Mouse (Mus musculus) left cerebral cortex, postnatal 25 days (tissue): Measurements from ENCODE around the gene Cfap157. TPM values are rescaled to one million over a fixed set of nuclear protein-coding genes. Genes with fewer than 3 reads are reported as not detected.

Source experiments
- DNase-seq, 2 experiments: peaks; one replicate each; pipeline ENCODE4 v3.0.0; 2022; ENCODE audit warnings: low spot score in 2 of 2, mixed read lengths in 1 of 2
- intact Hi-C: fragments of 180-260 bp; cut with DNase I; formaldehyde crosslinking; loops from one replicate; pipeline ENCODE4 v1.15.1; 2025
- total RNA-seq, 2 experiments: library from RNA; stranded (reverse); gene quantifications; 2 replicates each; pipeline ENCODE4 v1.2.3; 2021

The Cfap157 gene
- total RNA-seq, 2 experiments from 2014 or later = 0.62 TPM; not detected in 1

- intact Hi-C loops = no loop called here
- peak in 1 of 2 experiments; percentile 24 for DNase-seq
Measured at GRCm38 (mm10) chr2:32791297-32791696, 7.1 kb upstream of the Cfap157 start.

DNA sequence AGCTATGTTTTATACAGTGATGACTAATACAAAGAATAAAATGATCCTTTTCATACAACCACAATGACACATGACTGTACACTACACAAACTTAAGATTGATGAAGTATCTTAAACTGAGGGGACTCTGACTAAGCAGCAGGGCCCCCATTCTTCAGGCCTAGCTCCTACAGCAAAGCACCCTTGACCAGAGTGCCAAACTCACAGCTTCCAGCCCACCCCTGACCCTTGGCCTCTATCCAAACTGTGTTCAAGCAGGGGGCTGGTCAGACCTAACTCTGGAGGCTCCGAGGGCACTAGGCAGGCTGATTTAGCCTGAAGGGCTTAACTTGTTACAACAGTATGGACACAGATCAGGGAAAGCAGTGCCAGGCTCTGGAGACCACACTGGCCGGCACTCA, 4.4 kb upstream of the Cfap157 start:
- intact Hi-C loops = no loop called here

GRCm38 (mm10) chr2:32787176-32787575, 2.9 kb upstream of the Cfap157 start:
- peak in 1 of 2 experiments; percentile 40 for DNase-seq

More for the DNA sequence above, 4.4 kb upstream of the Cfap157 start:
- DNase-seq = no peak

GRCm38 (mm10) chr2:32781710-32782109, 2.5 kb downstream of the Cfap157 start:
- intact Hi-C loops = loop anchor here (5.0 kb wide), 1 partner anchor 146 kb away; no protein-coding TSS in a partner anchor
- no peak for DNase-seq

More at GRCm38 (mm10) chr2:32787176-32787575, 2.9 kb upstream of the Cfap157 start:
- intact Hi-C loops = no loop called here

GRCm38 (mm10) chr2:32779714-32780113, 4.5 kb downstream of the Cfap157 start:
- DNase-seq = no peak
- intact Hi-C loops = loop anchor here (1.0 to 5.0 kb wide), 2 partner anchors 75 to 148 kb away; no protein-coding TSS in a partner anchor

DNA sequence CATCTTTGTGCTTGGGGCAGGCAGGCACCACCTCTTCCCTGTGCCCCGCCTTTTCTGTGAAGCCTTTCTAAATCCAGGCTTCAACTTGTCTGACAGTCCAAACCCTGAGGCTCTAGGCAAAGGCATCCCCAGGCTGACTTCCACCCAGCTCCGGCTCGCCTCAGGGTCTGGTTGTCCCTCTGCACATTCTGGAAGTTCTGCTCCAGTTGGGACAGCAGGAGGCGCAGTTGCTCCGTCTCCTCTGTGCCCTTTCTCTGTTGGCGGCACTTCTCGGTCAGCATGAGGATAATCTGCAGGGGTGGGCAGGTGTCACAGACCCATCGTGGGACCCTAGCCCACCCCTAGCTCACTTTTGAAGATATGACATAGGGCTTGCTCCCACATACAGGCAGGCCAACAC, 5.1 kb downstream of the Cfap157 start:
- intact Hi-C loops = loop anchor here (1.0 kb wide), 1 partner anchor 75 kb away; no protein-coding TSS in a partner anchor

DNA sequence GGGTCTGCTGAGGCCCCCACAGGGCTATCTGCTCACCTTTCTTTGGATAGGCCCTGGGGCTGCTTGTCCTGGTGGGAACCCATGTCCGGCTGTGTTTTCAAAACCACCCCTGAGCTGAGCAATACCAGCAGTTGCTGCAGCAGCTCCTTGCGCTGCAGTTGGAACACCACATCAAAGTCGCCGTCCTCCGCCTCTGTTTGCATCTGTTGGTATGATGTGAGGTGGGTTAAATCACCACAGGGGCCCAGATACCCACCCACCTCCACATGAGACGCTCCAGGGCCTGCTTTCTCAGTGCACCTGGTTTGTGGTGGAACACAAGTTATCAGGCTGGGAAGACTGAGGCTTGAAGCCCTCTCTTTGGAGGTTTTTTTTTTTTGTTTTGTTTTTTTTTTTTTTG, 6.1 kb downstream of the Cfap157 start:
- no peak for DNase-seq
- intact Hi-C loops = no loop called here

More for the DNA sequence above, 5.1 kb downstream of the Cfap157 start:
- DNase-seq = peak; percentile 48 to 70

GRCm38 (mm10) chr2:32776192-32776591, 8.0 kb downstream of the Cfap157 start:
- DNase-seq = no peak
- intact Hi-C loops = no loop called here

- intact Hi-C loops = no loop called here
- DNase-seq = peak; percentile 98
Measured at GRCm38 (mm10) chr2:32775359-32776074, 8.7 kb downstream of the Cfap157 start, which contains the start of the genes Ttc16 and Ptrh1. Gene Ttc16 (minus strand): TSS chr2:32775633. Gene Ptrh1 (plus strand): TSS chr2:32775786.

DNA sequence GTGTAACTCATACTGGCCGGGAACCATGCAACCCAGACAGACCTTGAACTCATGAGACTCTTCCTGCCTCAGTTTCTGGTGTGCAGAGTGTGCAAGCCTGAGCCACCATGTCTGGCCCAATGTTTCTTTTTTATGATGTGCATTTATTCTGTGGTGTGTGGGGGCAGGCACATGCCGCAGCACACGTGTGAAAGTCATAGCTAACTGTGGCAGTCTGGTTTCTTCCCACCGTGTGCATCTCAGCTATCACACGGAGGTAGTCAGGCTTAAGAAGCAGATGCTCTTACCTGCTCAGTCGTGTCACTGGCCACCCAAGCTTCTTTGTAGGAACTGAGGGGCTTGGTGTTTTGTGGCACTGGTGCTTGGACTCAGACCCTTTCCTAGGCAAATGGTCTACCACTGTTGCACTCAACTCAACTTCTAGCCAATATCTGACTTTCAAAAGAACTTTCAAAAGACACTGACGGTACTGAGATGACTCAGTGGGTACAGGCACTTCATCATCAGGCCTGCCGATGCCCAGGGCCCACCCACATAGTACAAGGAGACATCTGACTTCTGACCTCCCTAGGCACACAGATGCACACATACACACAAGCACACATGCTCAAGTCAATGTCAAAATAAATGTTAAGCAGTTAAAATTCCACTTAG, 11.5 kb downstream of the Cfap157 start:
- intact Hi-C loops = no loop called here

GRCm38 (mm10) chr2:32771886-32772285, 12.3 kb downstream of the Cfap157 start:
- DNase-seq = no peak
- intact Hi-C loops = no loop called here

More for the DNA sequence above, 11.5 kb downstream of the Cfap157 start:
- no peak for DNase-seq

- intact Hi-C loops = no loop called here
Measured at GRCm38 (mm10) chr2:32769327-32770085, 14.7 kb downstream of the Cfap157 start.

DNA sequence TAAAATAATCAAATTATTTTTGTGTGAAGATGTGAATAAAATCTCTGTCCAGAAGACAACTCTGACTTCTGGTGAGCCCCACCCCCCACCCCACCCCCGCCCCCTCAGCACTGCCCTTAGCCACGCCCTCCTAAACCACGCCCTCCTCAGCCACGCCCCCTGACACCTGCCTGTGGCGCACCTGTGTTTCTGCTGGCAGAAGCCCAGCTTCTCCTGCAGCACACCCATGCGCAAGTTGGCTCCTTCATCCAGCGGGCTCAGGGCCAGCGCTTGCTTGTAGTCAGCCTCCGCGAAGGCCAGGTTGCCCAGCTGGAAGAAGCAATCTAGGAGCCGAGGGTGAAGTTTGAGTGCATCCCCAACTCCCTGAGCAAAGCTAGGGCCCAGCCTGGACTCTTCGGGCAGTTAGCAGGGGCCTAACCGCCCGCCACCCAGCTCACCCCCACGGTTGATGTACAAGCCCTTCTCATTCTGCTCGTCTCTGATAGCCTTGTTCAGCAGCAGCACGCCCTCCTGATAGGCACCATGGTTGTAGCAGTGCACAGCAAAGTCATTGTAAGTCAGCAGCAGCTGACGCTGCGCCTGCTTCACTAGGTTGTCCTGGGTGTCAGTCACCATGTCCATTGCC, 15.5 kb downstream of the Cfap157 start:
- intact Hi-C loops = no loop called here
- DNase-seq = no peak

More at GRCm38 (mm10) chr2:32769327-32770085, 14.7 kb downstream of the Cfap157 start:
- DNase-seq = no peak

- intact Hi-C loops = no loop called here
- no peak for DNase-seq
Measured at GRCm38 (mm10) chr2:32767241-32767640, 17.0 kb downstream of the Cfap157 start.

- DNase-seq = no peak
- intact Hi-C loops = no loop called here
Measured at GRCm38 (mm10) chr2:32763353-32763752, 20.9 kb downstream of the Cfap157 start.

DNA sequence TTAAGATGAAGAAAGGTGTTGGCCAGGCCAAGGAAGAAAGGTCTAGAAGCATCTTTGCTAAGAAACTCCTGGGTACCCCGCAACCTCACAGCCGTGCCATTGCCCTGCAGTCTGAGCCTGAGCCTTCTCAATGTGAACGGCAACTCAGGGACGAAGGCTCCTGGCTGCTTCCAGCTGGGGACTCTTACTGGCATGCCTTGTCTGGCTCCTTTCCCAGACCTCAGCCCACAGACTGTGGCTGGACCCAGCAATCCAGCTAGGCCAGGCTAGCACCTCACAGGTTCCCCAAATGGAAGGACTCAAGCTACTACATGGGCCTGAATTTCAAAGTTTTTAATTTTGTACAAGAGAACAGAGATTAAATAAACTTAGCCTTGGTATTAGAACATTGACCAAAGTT, 22.4 kb downstream of the Cfap157 start:
- intact Hi-C loops = no loop called here
- DNase-seq = peak in 1 of 2 experiments; percentile 31

- peak in 1 of 2 experiments; percentile 48 for DNase-seq
- intact Hi-C loops = no loop called here
Measured at GRCm38 (mm10) chr2:32761361-32761760, 22.9 kb downstream of the Cfap157 start.

- intact Hi-C loops = loop anchor here (5.0 kb wide), 1 partner anchor 132 kb away; no protein-coding TSS in a partner anchor
- DNase-seq = no peak
Measured at GRCm38 (mm10) chr2:32759001-32759400, 25.2 kb downstream of the Cfap157 start.

DNA sequence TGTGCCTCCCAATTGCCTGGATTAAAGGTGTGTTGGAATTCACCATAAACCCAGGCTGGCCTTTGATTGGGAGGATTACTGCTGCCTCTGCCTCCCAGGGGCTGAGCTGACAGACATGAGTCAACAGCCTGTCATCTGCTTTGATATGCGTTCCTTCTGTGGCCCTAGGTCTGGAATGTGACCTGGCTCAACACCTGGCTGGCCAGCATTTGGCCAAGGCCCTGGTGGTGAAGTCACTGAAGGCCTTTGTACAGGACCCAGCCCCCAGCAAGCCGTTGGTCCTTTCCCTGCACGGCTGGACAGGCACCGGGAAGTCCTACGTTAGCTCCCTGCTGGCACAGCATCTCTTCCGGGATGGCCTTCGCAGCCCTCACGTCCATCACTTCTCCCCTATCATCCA, 25.7 kb downstream of the Cfap157 start:
- intact Hi-C loops = loop anchor here (5.0 kb wide), 1 partner anchor 131 kb away; no protein-coding TSS in a partner anchor
- DNase-seq = no peak
